Mouse (Mus musculus) forebrain, embryonic 11.5 days (tissue): Measurements from ENCODE around the gene Dpep1. TPM values are rescaled to one million over a fixed set of nuclear protein-coding genes. Genes with fewer than 3 reads are reported as not detected.

Source experiments
- ATAC-seq: fragments of 200-750 bp; cut with Nextera tagmentation; replicated peaks from 2 replicates; pipeline ENCODE4 v1.8.0; 2017; ENCODE audit warnings: moderate TSS enrichment; ENCODE audit not compliant: low FRiP score
- DNase-seq: peaks from one replicate; pipeline ENCODE4 v3.0.0-alpha.2; 2017; ENCODE audit warnings: low spot score
- H3K27ac ChIP-seq: fragments of 300-500 bp; sonication (generic); 2 replicates; pipeline ENCODE4 v1.5.1; 2014; ENCODE audit warnings: low read depth, low read length
- H3K27me3 ChIP-seq: fragments of 300-500 bp; sonication (generic); 2 replicates; pipeline ENCODE4 v1.6.1; 2014; ENCODE audit warnings: mild to moderate bottlenecking, low read length, mixed read lengths; ENCODE audit not compliant: control insufficient read depth, insufficient read depth
- H3K36me3 ChIP-seq: fragments of 300-500 bp; sonication (generic); 2 replicates; pipeline ENCODE4 v1.6.1; 2014; ENCODE audit warnings: mild to moderate bottlenecking, low read length, moderate library complexity, mixed read lengths; ENCODE audit not compliant: control insufficient read depth, insufficient read depth
- H3K4me1 ChIP-seq: fragments of 300-500 bp; sonication (generic); replicated peaks from 2 replicates; pipeline ENCODE4 v1.6.1; 2014; ENCODE audit warnings: low read length, mixed read lengths; ENCODE audit not compliant: control insufficient read depth, insufficient read depth
- H3K4me2 ChIP-seq: fragments of 300-500 bp; sonication (generic); 2 replicates; pipeline ENCODE4 v1.6.1; 2014; ENCODE audit warnings: low read depth, mild to moderate bottlenecking, low read length, moderate library complexity, mixed read lengths; ENCODE audit not compliant: severe bottlenecking
- H3K4me3 ChIP-seq: fragments of 300-500 bp; sonication (generic); 2 replicates; pipeline ENCODE4 v1.5.1; 2014; ENCODE audit warnings: low read depth, low read length
- H3K9ac ChIP-seq: fragments of 300-500 bp; sonication (generic); 2 replicates; pipeline ENCODE4 v1.6.1; 2014; ENCODE audit warnings: low read length
- H3K9me3 ChIP-seq: fragments of 300-500 bp; sonication (generic); 2 replicates; pipeline ENCODE4 v1.6.1; 2016; ENCODE audit warnings: low read length, mixed read lengths; ENCODE audit not compliant: control insufficient read depth
- WGBS: fragments of 180-500 bp; shearing (Covaris S2); extraction: QIAGEN DNeasy Blood & Tissue Kit; methylation state at CpG from one replicate; pipeline ENCODE4 v1.1.7; 2014; 5-methylcytosine and 5-hydroxymethylcytosine counted together
- polyA plus RNA-seq: library from polyadenylated mRNA; unstranded; fragments of >200 nt; fragmentation: Nextera tagmentation; extraction: Ambion mirVana; gene quantifications from 2 replicates; pipeline ENCODE4 v1.2.1, GENCODE M21; 2014

Gene Dpep1
- polyA plus RNA-seq, 1 experiment from 2014 or later, result 1.5 TPM

DNA sequence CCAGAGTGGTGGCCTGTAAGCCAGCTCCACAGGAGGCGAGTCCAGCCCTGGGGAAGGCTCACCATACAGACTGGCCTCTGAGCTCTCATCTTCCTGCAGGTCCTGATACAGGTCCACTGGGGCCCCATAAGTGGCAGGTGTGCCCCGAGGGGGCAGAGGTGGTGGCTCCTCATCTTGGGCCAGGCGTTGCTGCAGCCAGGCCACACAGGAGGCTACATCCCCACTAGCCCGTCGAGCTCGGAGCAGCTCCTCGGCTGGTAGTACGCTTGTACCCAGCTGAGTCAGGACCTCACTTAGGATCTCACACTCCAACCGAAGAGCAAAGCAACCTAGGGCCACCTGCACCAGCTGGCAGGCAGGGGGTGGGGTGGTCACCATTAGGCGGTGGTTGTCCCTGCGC lies 47.7 kb downstream of the Dpep1 start:
- peaks cover 10% of the 10 kb centered on the region for H3K27me3 ChIP-seq
- H3K4me2 ChIP-seq, result no peak overlapping the region
- DNase-seq, result peak; percentile 55
- peaks cover 12% of the 10 kb centered on the region for H3K4me1 ChIP-seq
- H3K27ac ChIP-seq, result no peak overlapping the region
- H3K9ac ChIP-seq, result no peak overlapping the region
- 82% methylated on average over 11 of the region's 11 CpGs for WGBS
- ATAC-seq, result no peak
- H3K36me3 ChIP-seq, result no peaks in the 10 kb centered on the region; the same call in 1 of the 2 replicates
- no peak overlapping the region for H3K4me3 ChIP-seq
- H3K9me3 ChIP-seq, result no peaks in the 10 kb centered on the region

- 28% methylated on average over 13 of the region's 13 CpGs for WGBS
- Histone ChIP-seq H3K4me1 (peaks cover 12% of the 10 kb centered on the region), H3K4me2 (peak overlapping the region; percentile 85), H3K27ac (no peak overlapping the region), H3K9me3 (no peaks in the 10 kb centered on the region), H3K9ac (peak overlapping the region; percentile 45), H3K27me3 (peaks cover 10% of the 10 kb centered on the region), H3K36me3 (no peaks in the 10 kb centered on the region), H3K4me3 (peak overlapping the region; percentile 40)
- DNase-seq (no peak), ATAC-seq (peak; percentile 14; the same call in 1 of the 2 replicates)
Measured at GRCm38 (mm10) chr8:123234918-123235519, 49.0 kb downstream of the Dpep1 start.

DNA sequence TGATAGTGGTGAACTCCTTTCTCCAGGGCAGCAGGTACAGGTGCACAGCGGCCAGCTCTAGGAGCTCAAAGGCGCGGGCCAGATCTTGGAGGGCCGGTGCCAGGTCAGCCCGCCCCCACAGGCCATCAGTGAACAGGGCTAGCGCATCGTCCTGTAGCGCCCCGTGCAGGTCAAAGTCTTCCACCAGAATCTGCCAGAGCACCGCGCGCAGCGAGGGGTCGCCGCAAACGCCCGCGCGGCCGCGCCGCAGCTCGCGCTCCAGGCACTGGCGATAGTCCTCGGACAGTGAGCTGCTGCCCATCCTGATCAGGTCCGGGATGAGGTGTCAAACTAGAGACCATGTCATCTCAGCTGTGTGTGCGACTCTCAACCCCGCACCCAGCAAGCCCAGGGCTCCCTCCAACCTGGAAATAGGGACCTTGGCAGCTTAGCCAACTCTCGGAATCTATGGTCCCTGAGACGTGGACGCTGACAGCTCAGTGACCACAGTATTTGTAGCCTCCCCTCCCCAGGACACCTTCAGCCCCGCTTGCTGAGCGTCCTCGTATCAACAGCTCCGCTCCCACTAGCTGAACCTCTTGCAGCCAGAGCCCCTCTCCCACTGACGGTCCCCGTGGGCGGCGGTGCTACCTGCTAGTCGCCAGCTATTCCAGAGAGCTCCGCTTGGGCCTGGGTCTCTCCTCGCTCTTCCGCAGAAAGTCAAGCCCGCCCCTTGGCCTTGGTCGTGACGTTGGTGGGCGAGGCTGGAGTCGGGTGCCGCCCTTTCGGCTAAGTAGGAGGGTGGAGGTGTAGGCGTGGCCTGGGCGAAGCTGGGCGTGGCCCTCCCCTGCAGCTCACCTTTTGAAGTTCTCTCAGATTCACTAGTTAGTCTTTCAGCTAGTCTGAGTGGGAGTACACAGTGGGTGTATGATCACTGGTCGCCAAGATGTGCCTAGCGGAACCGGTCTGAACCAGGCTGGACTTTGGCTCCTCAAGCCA lies 49.8 kb downstream of the Dpep1 start, which contains the start of gene Spata2l:
TSS of gene Spata2l (minus strand) at position 714 of the 978 bp plus-strand sequence.
- Histone ChIP-seq H3K27ac (no peak within 1 kb of the TSS), H3K4me3 (peak within 1 kb of the TSS; percentile 40), H3K4me1 (peaks cover 12% of the 10 kb centered on the region), H3K9me3 (no peaks in the 10 kb centered on the region), H3K4me2 (peak within 1 kb of the TSS; percentile 85), H3K9ac (peak within 1 kb of the TSS; percentile 45), H3K27me3 (peaks cover 10% of the 10 kb centered on the region), H3K36me3 (no peaks in the 10 kb centered on the region)
- 2% methylated on average over 57 of the region's 57 CpGs for WGBS
- ATAC-seq (peak; percentile 88), DNase-seq (peak; percentile 93)

DNA sequence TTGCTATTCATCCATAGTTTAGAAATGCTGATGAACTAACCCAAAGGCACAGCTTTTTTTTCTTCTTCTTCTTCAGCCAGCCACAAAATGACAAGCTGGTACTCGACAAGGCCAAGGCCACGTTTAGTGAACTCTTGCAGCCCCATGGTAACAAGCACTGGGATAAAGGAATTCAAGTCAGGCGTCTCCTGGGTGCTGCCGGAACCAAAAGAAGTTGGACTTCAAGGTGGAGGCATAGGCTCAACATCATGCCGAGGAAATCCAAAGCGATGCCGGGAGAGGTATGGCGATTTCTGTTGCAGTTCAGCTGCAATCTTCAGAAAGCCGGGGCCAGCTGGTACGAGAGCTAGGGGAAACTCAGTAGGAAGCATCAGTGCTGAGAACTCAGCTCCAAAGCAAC lies 53.4 kb downstream of the Dpep1 start:
- ATAC-seq, result no peak
- Histone ChIP-seq H3K4me1 (peaks cover 12% of the 10 kb centered on the region), H3K4me3 (no peak overlapping the region), H3K27me3 (peaks cover 10% of the 10 kb centered on the region), H3K36me3 (no peaks in the 10 kb centered on the region), H3K9ac (no peak overlapping the region), H3K9me3 (no peaks in the 10 kb centered on the region), H3K27ac (no peak overlapping the region), H3K4me2 (no peak overlapping the region)
- no peak for DNase-seq
- 89% methylated on average over 10 of the region's 10 CpGs for WGBS

GRCm38 (mm10) chr8:123242107-123242923 lies 56.3 kb downstream of the Dpep1 start:
- no peak for DNase-seq

DNA sequence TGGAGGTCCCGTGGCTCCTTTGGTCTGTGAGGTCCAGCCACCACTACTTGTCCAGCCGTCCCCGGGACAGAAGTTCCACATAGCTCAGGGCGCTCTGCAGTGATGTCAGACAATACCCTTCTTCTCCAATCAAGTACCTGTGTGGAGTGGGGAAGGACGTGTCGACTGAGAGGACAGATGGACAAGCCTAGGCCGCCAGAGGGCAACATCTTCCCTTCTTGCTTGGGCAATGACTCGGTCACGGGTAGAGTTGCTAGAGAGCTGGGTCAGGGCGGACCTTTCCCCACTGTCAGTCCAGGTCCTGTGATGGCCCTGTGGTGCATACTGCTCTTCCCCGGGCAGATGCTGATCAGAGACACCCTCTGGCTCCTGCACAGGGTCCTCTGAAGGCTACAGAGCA lies 57.0 kb downstream of the Dpep1 start:
- 71% methylated on average over 11 of the region's 11 CpGs for WGBS
- DNase-seq (no peak), ATAC-seq (no peak)
- no peak overlapping the region for H3K4me3 ChIP-seq
- peaks cover 4% of the 10 kb centered on the region for H3K36me3 ChIP-seq
- no peak overlapping the region for H3K27ac ChIP-seq
- H3K27me3 ChIP-seq, result no peaks in the 10 kb centered on the region
- no peaks in the 10 kb centered on the region for H3K9me3 ChIP-seq
- H3K4me1 ChIP-seq, result no peaks in the 10 kb centered on the region
- H3K4me2 ChIP-seq, result no peak overlapping the region
- no peak overlapping the region for H3K9ac ChIP-seq

More at GRCm38 (mm10) chr8:123242107-123242923, 56.3 kb downstream of the Dpep1 start:
- Histone ChIP-seq H3K9ac (no peak overlapping the region), H3K27me3 (no peaks in the 10 kb centered on the region), H3K4me3 (no peak overlapping the region), H3K4me2 (no peak overlapping the region), H3K9me3 (no peaks in the 10 kb centered on the region), H3K4me1 (no peaks in the 10 kb centered on the region), H3K36me3 (peaks cover 4% of the 10 kb centered on the region), H3K27ac (no peak overlapping the region)
- 90% methylated on average over 7 of the region's 7 CpGs for WGBS
- no peak for ATAC-seq

GRCm38 (mm10) chr8:123244382-123244781 lies 58.3 kb downstream of the Dpep1 start:
- peaks cover 4% of the 10 kb centered on the region for H3K36me3 ChIP-seq
- WGBS, result 98% methylated on average over 4 of the region's 4 CpGs

GRCm38 (mm10) chr8:123245543-123245942 lies 59.5 kb downstream of the Dpep1 start:
- WGBS, result 89% methylated on average over 12 of the region's 12 CpGs
- Histone ChIP-seq H3K4me2 (no peak overlapping the region), H3K4me1 (no peaks in the 10 kb centered on the region), H3K27me3 (no peaks in the 10 kb centered on the region), H3K4me3 (no peak overlapping the region), H3K9me3 (no peaks in the 10 kb centered on the region), H3K27ac (no peak overlapping the region), H3K9ac (no peak overlapping the region), H3K36me3 (peaks cover 4% of the 10 kb centered on the region)
- DNase-seq (no peak), ATAC-seq (no peak)

More at GRCm38 (mm10) chr8:123244382-123244781, 58.3 kb downstream of the Dpep1 start:
- Histone ChIP-seq H3K9ac (no peak overlapping the region), H3K4me2 (no peak overlapping the region), H3K9me3 (no peaks in the 10 kb centered on the region), H3K4me1 (no peaks in the 10 kb centered on the region), H3K27me3 (no peaks in the 10 kb centered on the region), H3K27ac (no peak overlapping the region), H3K4me3 (no peak overlapping the region)
- DNase-seq, result no peak
- no peak for ATAC-seq
